Mouse (Mus musculus): Measurements from ENCODE around the gene Ucp3. TPM values are rescaled to one million over a fixed set of nuclear protein-coding genes. Genes with fewer than 3 reads are reported as not detected.

Gene Ucp3
- polyA plus RNA-seq, 1 experiment from 2014 or later = not detected

GRCm38 (mm10) chr7:100502374-100502922 lies 29.7 kb downstream of the Ucp3 start:
- no peak overlapping the region for H3K4me3 ChIP-seq (ENCODE audit: low read length)
- no peak overlapping the region for H3K4me2 ChIP-seq (ENCODE audit: low read depth, low read length)
- H3K4me1 ChIP-seq (ENCODE audit: control insufficient read depth, insufficient read depth, low read length) = peaks cover 7% of the 10 kb centered on the region; the same call in 1 of the 2 replicates
- H3K36me3 ChIP-seq (ENCODE audit: control insufficient read depth, insufficient read depth, low read length) = peaks cover 16% of the 10 kb centered on the region; the same call in 1 of the 2 replicates
- 0 out of 2 replicates have a peak, but pooled peaks have one; percentile 8 for ATAC-seq
- no peak overlapping the region for H3K27ac ChIP-seq (ENCODE audit: low read length)
- no peaks in the 10 kb centered on the region for H3K27me3 ChIP-seq (replicated peaks; ENCODE audit: control insufficient read depth, insufficient read depth, low read length)
- WGBS = 74% methylated on average over 7 of the region's 7 CpGs
- no peaks in the 10 kb centered on the region for H3K9me3 ChIP-seq (ENCODE audit: control insufficient read depth, low read length)
- H3K9ac ChIP-seq (ENCODE audit: low read depth, low read length) = no peak overlapping the region

- Histone ChIP-seq H3K27ac (ENCODE audit: low read length) (no peak overlapping the region), H3K36me3 (ENCODE audit: control insufficient read depth, insufficient read depth, low read length) (peaks cover 13% of the 10 kb centered on the region; the same call in 1 of the 2 replicates), H3K4me3 (ENCODE audit: low read length) (no peak overlapping the region), H3K9me3 (ENCODE audit: control insufficient read depth, low read length) (no peaks in the 10 kb centered on the region), H3K4me1 (ENCODE audit: control insufficient read depth, insufficient read depth, low read length) (peaks cover 7% of the 10 kb centered on the region; the same call in 1 of the 2 replicates), H3K4me2 (ENCODE audit: low read depth, low read length) (no peak overlapping the region), H3K27me3 (replicated peaks; ENCODE audit: control insufficient read depth, insufficient read depth, low read length) (no peaks in the 10 kb centered on the region), H3K9ac (ENCODE audit: low read depth, low read length) (no peak overlapping the region)
- ATAC-seq = no peak
- 82% methylated on average over 5 of the region's 5 CpGs for WGBS
These were observed 30.3 kb downstream of the Ucp3 start for GRCm38 (mm10) chr7:100503076-100503475.

GRCm38 (mm10) chr7:100504740-100505487 lies 32.1 kb downstream of the Ucp3 start:
- Histone ChIP-seq H3K4me3 (ENCODE audit: low read length) (no peak overlapping the region), H3K27ac (ENCODE audit: low read length) (no peak overlapping the region), H3K9me3 (ENCODE audit: control insufficient read depth, low read length) (no peaks in the 10 kb centered on the region), H3K36me3 (ENCODE audit: control insufficient read depth, insufficient read depth, low read length) (no peaks in the 10 kb centered on the region), H3K4me2 (ENCODE audit: low read depth, low read length) (no peak overlapping the region), H3K9ac (ENCODE audit: low read depth, low read length) (no peak overlapping the region), H3K4me1 (ENCODE audit: control insufficient read depth, insufficient read depth, low read length) (peaks cover 11% of the 10 kb centered on the region; the same call in 1 of the 2 replicates), H3K27me3 (replicated peaks; ENCODE audit: control insufficient read depth, insufficient read depth, low read length) (no peaks in the 10 kb centered on the region)
- WGBS = 76% methylated on average over 13 of the region's 13 CpGs
- ATAC-seq = no peak

GRCm38 (mm10) chr7:100506494-100506893 lies 33.7 kb downstream of the Ucp3 start:
- Histone ChIP-seq H3K27me3 (replicated peaks; ENCODE audit: control insufficient read depth, insufficient read depth, low read length) (no peaks in the 10 kb centered on the region), H3K4me1 (ENCODE audit: control insufficient read depth, insufficient read depth, low read length) (peaks cover 11% of the 10 kb centered on the region; the same call in 1 of the 2 replicates), H3K27ac (ENCODE audit: low read length) (no peak overlapping the region), H3K9me3 (ENCODE audit: control insufficient read depth, low read length) (no peaks in the 10 kb centered on the region), H3K9ac (ENCODE audit: low read depth, low read length) (no peak overlapping the region), H3K4me2 (ENCODE audit: low read depth, low read length) (no peak overlapping the region), H3K4me3 (ENCODE audit: low read length) (no peak overlapping the region), H3K36me3 (ENCODE audit: control insufficient read depth, insufficient read depth, low read length) (no peaks in the 10 kb centered on the region)
- WGBS = 66% methylated on average over 4 of the region's 4 CpGs
- ATAC-seq = no peak

GRCm38 (mm10) chr7:100508670-100509069 lies 35.9 kb downstream of the Ucp3 start:
- H3K4me2 ChIP-seq (ENCODE audit: low read depth, low read length) = no peak overlapping the region
- no peak overlapping the region for H3K27ac ChIP-seq (ENCODE audit: low read length)
- ATAC-seq = peak; percentile 39; the same call in 1 of the 2 replicates
- H3K9ac ChIP-seq (ENCODE audit: low read depth, low read length) = no peak overlapping the region
- H3K36me3 ChIP-seq (ENCODE audit: control insufficient read depth, insufficient read depth, low read length) = no peaks in the 10 kb centered on the region
- H3K4me3 ChIP-seq (ENCODE audit: low read length) = no peak overlapping the region
- WGBS = 52% methylated on average over 3 of the region's 3 CpGs
- H3K27me3 ChIP-seq (replicated peaks; ENCODE audit: control insufficient read depth, insufficient read depth, low read length) = no peaks in the 10 kb centered on the region
- no peaks in the 10 kb centered on the region for H3K9me3 ChIP-seq (ENCODE audit: control insufficient read depth, low read length)
- peaks cover 6% of the 10 kb centered on the region; the same call in 1 of the 2 replicates for H3K4me1 ChIP-seq (ENCODE audit: control insufficient read depth, insufficient read depth, low read length)

GRCm38 (mm10) chr7:100511602-100512001 lies 38.8 kb downstream of the Ucp3 start:
- 64% methylated on average over 8 of the region's 8 CpGs for WGBS
- no peak overlapping the region for H3K4me2 ChIP-seq (ENCODE audit: low read depth, low read length)
- H3K27me3 ChIP-seq (replicated peaks; ENCODE audit: control insufficient read depth, insufficient read depth, low read length) = no peaks in the 10 kb centered on the region
- no peak for ATAC-seq
- H3K27ac ChIP-seq (ENCODE audit: low read length) = no peak overlapping the region
- peaks cover 3% of the 10 kb centered on the region; the same call in 1 of the 2 replicates for H3K4me1 ChIP-seq (ENCODE audit: control insufficient read depth, insufficient read depth, low read length)
- no peaks in the 10 kb centered on the region for H3K9me3 ChIP-seq (ENCODE audit: control insufficient read depth, low read length)
- H3K9ac ChIP-seq (ENCODE audit: low read depth, low read length) = no peak overlapping the region
- no peak overlapping the region for H3K4me3 ChIP-seq (ENCODE audit: low read length)
- H3K36me3 ChIP-seq (ENCODE audit: control insufficient read depth, insufficient read depth, low read length) = no peaks in the 10 kb centered on the region

- Histone ChIP-seq H3K36me3 (ENCODE audit: control insufficient read depth, insufficient read depth, low read length) (no peaks in the 10 kb centered on the region), H3K27me3 (replicated peaks; ENCODE audit: control insufficient read depth, insufficient read depth, low read length) (no peaks in the 10 kb centered on the region), H3K4me1 (ENCODE audit: control insufficient read depth, insufficient read depth, low read length) (no peaks in the 10 kb centered on the region), H3K9me3 (ENCODE audit: control insufficient read depth, low read length) (no peaks in the 10 kb centered on the region), H3K4me2 (ENCODE audit: low read depth, low read length) (no peak within 1 kb of the TSS), H3K4me3 (ENCODE audit: low read length) (no peak within 1 kb of the TSS), H3K9ac (ENCODE audit: low read depth, low read length) (no peak within 1 kb of the TSS), H3K27ac (ENCODE audit: low read length) (no peak within 1 kb of the TSS)
- peak; percentile 21; the same call in 1 of the 2 replicates for ATAC-seq
- 47% methylated on average over 11 of the region's 11 CpGs for WGBS
These were observed 41.8 kb downstream of the Ucp3 start, which contains the start of gene Dnajb13 for GRCm38 (mm10) chr7:100514573-100514972. Gene Dnajb13 (minus strand): TSS chr7:100514960.

- Histone ChIP-seq H3K27ac (ENCODE audit: low read length) (no peak overlapping the region), H3K4me1 (ENCODE audit: control insufficient read depth, insufficient read depth, low read length) (no peaks in the 10 kb centered on the region), H3K4me2 (ENCODE audit: low read depth, low read length) (no peak overlapping the region), H3K9ac (ENCODE audit: low read depth, low read length) (no peak overlapping the region), H3K27me3 (replicated peaks; ENCODE audit: control insufficient read depth, insufficient read depth, low read length) (no peaks in the 10 kb centered on the region), H3K36me3 (ENCODE audit: control insufficient read depth, insufficient read depth, low read length) (no peaks in the 10 kb centered on the region), H3K9me3 (ENCODE audit: control insufficient read depth, low read length) (no peaks in the 10 kb centered on the region), H3K4me3 (ENCODE audit: low read length) (no peak overlapping the region)
- ATAC-seq = peak; percentile 57
- WGBS = 44% methylated on average over 7 of the region's 7 CpGs
These were observed 47.4 kb downstream of the Ucp3 start for GRCm38 (mm10) chr7:100520204-100520603.

GRCm38 (mm10) chr7:100520663-100521285 lies 48.0 kb downstream of the Ucp3 start:
- Histone ChIP-seq H3K27me3 (replicated peaks; ENCODE audit: control insufficient read depth, insufficient read depth, low read length) (no peaks in the 10 kb centered on the region), H3K4me1 (ENCODE audit: control insufficient read depth, insufficient read depth, low read length) (no peaks in the 10 kb centered on the region), H3K4me2 (ENCODE audit: low read depth, low read length) (no peak overlapping the region), H3K9me3 (ENCODE audit: control insufficient read depth, low read length) (no peaks in the 10 kb centered on the region), H3K27ac (ENCODE audit: low read length) (no peak overlapping the region), H3K4me3 (ENCODE audit: low read length) (no peak overlapping the region), H3K9ac (ENCODE audit: low read depth, low read length) (no peak overlapping the region), H3K36me3 (ENCODE audit: control insufficient read depth, insufficient read depth, low read length) (no peaks in the 10 kb centered on the region)
- 17% methylated on average over 10 of the region's 10 CpGs for WGBS
- ATAC-seq = peak; percentile 65
